Mouse (Mus musculus) heart, adult 2 months (tissue): Measurements from ENCODE around the gene Trim69. TPM values are rescaled to one million over a fixed set of nuclear protein-coding genes. Genes with fewer than 3 reads are reported as not detected.

Experiments
- DNase-seq, 2 experiments: peaks; one replicate each; pipeline ENCODE4 v3.0.0; 2021
- H3K27ac ChIP-seq: fragments of 200-600 bp; 2 replicates; pipeline ENCODE4 v1.8.1; 2022
- H3K27me3 ChIP-seq: fragments of 200-500 bp; 2 replicates; pipeline ENCODE4 v1.6.1; 2012; ENCODE audit warnings: mild to moderate bottlenecking, low read length, inconsistent platforms, mixed read lengths; ENCODE audit not compliant: control insufficient read depth, insufficient read depth
- H3K36me3 ChIP-seq: fragments of 200-500 bp; 2 replicates; pipeline ENCODE4 v1.6.1; 2012; ENCODE audit warnings: low read length, inconsistent platforms; ENCODE audit not compliant: control insufficient read depth, insufficient read depth
- H3K4me1 ChIP-seq: fragments of 200-500 bp; 2 replicates; pipeline ENCODE4 v1.6.1; 2011; ENCODE audit warnings: low read length; ENCODE audit not compliant: control insufficient read depth, insufficient read depth
- H3K4me3 ChIP-seq: fragments of 200-600 bp; 2 replicates; pipeline ENCODE4 v1.8.1; 2022
- H3K79me2 ChIP-seq: fragments of 200-500 bp; replicated peaks from 2 replicates; pipeline ENCODE4 v1.6.1; 2012; ENCODE audit warnings: mild to moderate bottlenecking, inconsistent platforms, low read length, moderate library complexity, mixed read lengths; ENCODE audit not compliant: control insufficient read depth, insufficient read depth
- H3K9ac ChIP-seq: fragments of 200-500 bp; 2 replicates; pipeline ENCODE4 v1.6.1; 2012; ENCODE audit warnings: low read depth, mild to moderate bottlenecking, control low read depth, inconsistent platforms, low read length, mixed read lengths
- CTCF ChIP-seq: fragments of 200-600 bp; IDR thresholded peaks from 2 replicates; pipeline ENCODE4 v1.8.1; 2022; ENCODE audit warnings: antibody characterized with exemption, mild to moderate bottlenecking, moderate library complexity
- EP300 ChIP-seq: fragments of 200-500 bp; IDR thresholded peaks from 2 replicates; pipeline ENCODE4 v1.6.1; 2011; ENCODE audit warnings: low read depth, low read length, control low read depth; ENCODE audit not compliant: insufficient read depth
- POLR2A ChIP-seq: fragments of 200-500 bp; IDR thresholded peaks from 2 replicates; pipeline ENCODE4 v1.6.1; 2011; ENCODE audit warnings: mild to moderate bottlenecking, low read depth, low read length, control low read depth; ENCODE audit not compliant: insufficient read depth
- WGBS: fragments of 180-500 bp; shearing (Covaris S2); methylation state at CpG from one replicate; pipeline ENCODE4 v1.1.7; 2018; 5-methylcytosine and 5-hydroxymethylcytosine counted together
- intact Hi-C: fragments of 180-260 bp; cut with DNase I; formaldehyde crosslinking; loops from one replicate; pipeline ENCODE4 v1.15.1; 2025
- polyA plus RNA-seq: library from polyadenylated mRNA; depleted of rRNA; stranded (reverse); fragments of >200 nt; gene quantifications from 2 replicates; pipeline ENCODE4 v1.2.3, GENCODE M21; 2012
- total RNA-seq, 2 experiments: library from RNA; stranded (reverse); gene quantifications; 2 replicates each; pipeline ENCODE4 v1.2.3; 2021

The Trim69 gene
- total and polyA plus RNA-seq, 3 experiments: not detected

GRCm38 (mm10) chr2:122162529-122162928 lies 2.0 kb downstream of the Trim69 start:
- Histone ChIP-seq H3K79me2 (no peaks in the 10 kb centered on the region), H3K4me1 (peaks cover 3% of the 10 kb centered on the region), H3K9ac (no peak overlapping the region), H3K27me3 (no peaks in the 10 kb centered on the region), H3K36me3 (no peaks in the 10 kb centered on the region), H3K4me3 (no peak overlapping the region), H3K27ac (no peak overlapping the region)
- TF ChIP-seq EP300: no peak
- no peak for TF ChIP-seq POLR2A
- no peak for TF ChIP-seq CTCF
- DNase-seq: no peak
- intact Hi-C loops: no loop called here
- WGBS: 90% methylated on average over 2 of the region's 2 CpGs

DNA sequence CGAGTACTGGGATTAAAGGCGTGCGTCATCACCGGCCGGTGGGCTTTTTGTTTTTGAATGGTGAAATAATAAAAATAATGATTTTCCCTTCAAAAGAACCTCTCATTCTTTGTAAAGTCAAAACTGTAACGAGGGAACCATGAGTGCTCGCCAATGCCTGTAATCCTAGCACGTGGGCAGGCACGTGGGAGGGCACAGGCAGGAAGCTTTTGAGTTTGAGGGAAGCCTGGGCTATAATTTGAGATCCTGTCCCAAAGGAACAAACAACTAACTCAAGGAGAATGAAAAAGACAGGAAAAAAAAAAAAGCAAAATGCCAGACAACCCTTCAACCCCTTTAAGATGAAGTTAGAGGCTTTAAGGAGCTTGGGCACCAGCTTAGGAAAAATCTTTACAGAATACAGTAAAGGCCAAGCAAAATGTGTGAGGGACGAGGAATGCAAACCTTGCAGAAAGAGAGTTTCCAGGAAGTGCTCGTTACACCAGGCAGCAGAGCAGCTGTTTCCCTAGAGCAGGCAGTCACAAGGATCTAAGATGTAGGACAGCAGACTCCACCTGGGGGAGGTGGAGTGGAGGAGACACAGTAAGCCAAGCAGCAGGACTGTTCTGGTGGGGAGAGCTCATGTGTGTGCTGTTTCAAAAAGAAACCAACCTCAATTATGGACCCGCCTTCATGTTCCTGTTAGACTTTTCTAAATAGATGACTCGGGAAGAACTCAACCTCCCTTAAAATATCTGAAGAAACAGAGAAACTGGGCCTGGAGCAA lies 3.1 kb downstream of the Trim69 start:
- Histone ChIP-seq H3K36me3 (no peaks in the 10 kb centered on the region), H3K27ac (no peak overlapping the region), H3K79me2 (no peaks in the 10 kb centered on the region), H3K9ac (no peak overlapping the region), H3K4me3 (no peak overlapping the region), H3K4me1 (peaks cover 3% of the 10 kb centered on the region), H3K27me3 (no peaks in the 10 kb centered on the region)
- TF ChIP-seq CTCF (no peak), EP300 (no peak), POLR2A (no peak)
- intact Hi-C loops: no loop called here
- DNase-seq: no peak
- WGBS: 59% methylated on average over 13 of the region's 13 CpGs

DNA sequence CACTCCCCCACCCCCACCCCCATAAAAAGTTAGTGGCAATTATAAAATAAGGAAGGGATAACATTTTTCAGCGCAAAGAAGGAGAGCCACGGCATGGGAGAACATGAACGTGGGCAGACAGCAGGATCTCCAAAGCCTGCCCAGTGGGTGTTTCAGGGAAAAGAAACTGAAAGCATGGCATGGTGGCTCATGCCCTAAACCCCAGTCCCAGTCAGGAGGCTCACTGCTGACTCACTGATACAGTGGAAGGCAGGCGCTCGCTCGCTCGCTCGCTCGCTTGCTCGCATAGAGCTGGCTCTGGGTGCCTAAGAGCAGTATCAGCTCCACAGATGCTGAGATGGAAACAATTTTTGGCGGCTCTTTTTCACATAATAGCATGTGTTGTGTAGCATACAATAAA lies 3.8 kb downstream of the Trim69 start:
- no peak overlapping the region for H3K27ac ChIP-seq
- no peaks in the 10 kb centered on the region for H3K36me3 ChIP-seq
- TF ChIP-seq CTCF (no peak), EP300 (no peak), POLR2A (0 out of 2 replicates have a peak, but pooled peaks have one; percentile 22)
- H3K4me3 ChIP-seq: no peak overlapping the region
- H3K79me2 ChIP-seq: no peaks in the 10 kb centered on the region
- H3K4me1 ChIP-seq: peaks cover 3% of the 10 kb centered on the region
- intact Hi-C loops: no loop called here
- no peak for DNase-seq
- no peaks in the 10 kb centered on the region for H3K27me3 ChIP-seq
- H3K9ac ChIP-seq: no peak overlapping the region; the same call in 1 of the 2 replicates
- WGBS: 69% methylated on average over 11 of the region's 11 CpGs

DNA sequence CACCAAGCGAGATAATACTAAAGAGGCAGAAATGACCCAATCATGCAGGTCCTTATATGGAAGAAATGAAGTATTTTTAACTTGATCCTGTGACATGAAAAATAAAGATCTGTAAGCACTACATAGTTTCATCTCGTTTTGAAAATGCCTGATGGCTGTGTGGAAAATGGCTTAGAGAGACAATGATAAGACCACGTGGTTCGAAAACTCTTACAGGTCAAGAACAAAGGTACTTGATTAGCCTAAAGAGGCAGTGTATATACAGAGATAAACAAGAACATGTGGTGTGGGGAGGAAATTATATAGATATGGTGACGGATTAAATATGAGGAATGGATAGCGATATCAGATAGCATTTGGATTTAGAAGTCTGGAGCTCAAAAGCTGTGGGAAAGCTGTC lies 10.8 kb downstream of the Trim69 start:
- no peak overlapping the region for H3K4me3 ChIP-seq
- TF ChIP-seq POLR2A: no peak
- TF ChIP-seq EP300: no peak
- no peak for TF ChIP-seq CTCF
- WGBS: 57% methylated on average over 6 of the region's 6 CpGs
- H3K27ac ChIP-seq: no peak overlapping the region
- H3K36me3 ChIP-seq: no peaks in the 10 kb centered on the region
- intact Hi-C loops: no loop called here
- no peak overlapping the region for H3K9ac ChIP-seq
- no peaks in the 10 kb centered on the region for H3K27me3 ChIP-seq
- H3K79me2 ChIP-seq: no peaks in the 10 kb centered on the region
- no peak for DNase-seq
- no peaks in the 10 kb centered on the region for H3K4me1 ChIP-seq

DNA sequence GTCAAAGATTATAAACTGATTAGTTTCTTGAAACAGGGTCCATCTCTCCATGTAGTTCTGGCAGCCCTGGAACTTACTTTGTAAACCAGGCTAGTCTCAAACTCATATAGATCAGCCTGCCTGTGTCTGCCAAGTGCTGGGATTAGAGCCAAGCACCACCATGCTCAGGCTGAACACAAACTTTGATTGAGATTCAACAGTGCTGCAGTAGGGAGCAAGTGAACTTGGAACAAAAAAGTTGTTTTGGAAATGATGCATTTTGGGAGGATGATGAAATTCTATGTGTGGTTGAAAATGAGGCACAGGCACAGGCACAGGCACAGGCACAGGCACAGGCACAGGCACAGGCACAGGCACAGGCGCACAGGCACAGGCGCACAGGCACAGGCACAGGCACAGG lies 11.7 kb downstream of the Trim69 start:
- Histone ChIP-seq H3K79me2 (no peaks in the 10 kb centered on the region), H3K27ac (no peak overlapping the region), H3K9ac (no peak overlapping the region), H3K4me3 (no peak overlapping the region), H3K27me3 (no peaks in the 10 kb centered on the region), H3K4me1 (no peaks in the 10 kb centered on the region), H3K36me3 (no peaks in the 10 kb centered on the region)
- intact Hi-C loops: no loop called here
- 86% methylated on average over 2 of the region's 2 CpGs for WGBS
- no peak for DNase-seq
- TF ChIP-seq POLR2A: no peak

DNA sequence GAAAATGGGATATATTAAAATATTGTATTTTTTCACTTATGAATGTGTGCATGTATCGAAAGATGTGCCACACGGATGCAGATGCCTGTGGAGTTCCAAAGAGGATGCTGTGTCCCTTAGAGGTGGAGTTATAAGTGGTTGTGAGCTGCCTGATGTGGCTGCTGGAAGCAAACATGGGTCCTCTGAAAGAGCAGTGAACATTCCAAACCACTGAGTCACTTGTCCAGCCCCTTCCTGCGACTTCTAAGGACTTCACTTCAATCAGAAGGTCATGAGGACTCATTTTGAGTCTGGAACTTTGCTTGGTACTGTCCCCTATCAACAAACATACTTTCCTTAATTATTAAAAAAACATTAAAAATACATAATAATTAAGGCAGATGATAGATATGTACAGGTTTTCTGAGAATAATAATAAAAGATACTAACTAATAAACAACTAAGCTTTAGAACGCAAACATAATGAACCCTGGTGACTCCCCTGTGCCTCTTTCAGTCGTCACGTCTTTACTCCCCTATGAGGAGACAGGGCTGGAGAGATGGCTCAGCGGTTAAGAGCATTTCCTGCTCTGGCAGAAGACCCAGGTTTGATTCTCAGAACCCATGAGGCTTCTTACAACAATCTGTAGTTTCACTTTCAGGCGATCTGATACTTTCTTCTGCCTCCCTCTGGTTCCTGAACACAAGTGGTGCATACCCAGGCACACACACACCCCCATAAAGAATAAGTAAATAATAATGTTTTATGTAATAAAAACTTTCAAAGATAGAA lies 19.7 kb downstream of the Trim69 start:
- intact Hi-C loops: no loop called here
- Histone ChIP-seq H3K9ac (no peak overlapping the region), H3K4me1 (no peaks in the 10 kb centered on the region), H3K36me3 (no peaks in the 10 kb centered on the region), H3K79me2 (no peaks in the 10 kb centered on the region), H3K27me3 (no peaks in the 10 kb centered on the region), H3K27ac (no peak overlapping the region), H3K4me3 (no peak overlapping the region)
- 52% methylated on average over 8 of the region's 8 CpGs for WGBS
- no peak for DNase-seq
- TF ChIP-seq CTCF (no peak), POLR2A (no peak), EP300 (no peak)
